Mouse (Mus musculus): Measurements from ENCODE around the gene Sorbs2.
"Not testable (repeated sequence)": the region's sequence is repeated elsewhere in the genome, so short reads cannot be mapped to it uniquely, and the experiment has no call there.

DNA sequence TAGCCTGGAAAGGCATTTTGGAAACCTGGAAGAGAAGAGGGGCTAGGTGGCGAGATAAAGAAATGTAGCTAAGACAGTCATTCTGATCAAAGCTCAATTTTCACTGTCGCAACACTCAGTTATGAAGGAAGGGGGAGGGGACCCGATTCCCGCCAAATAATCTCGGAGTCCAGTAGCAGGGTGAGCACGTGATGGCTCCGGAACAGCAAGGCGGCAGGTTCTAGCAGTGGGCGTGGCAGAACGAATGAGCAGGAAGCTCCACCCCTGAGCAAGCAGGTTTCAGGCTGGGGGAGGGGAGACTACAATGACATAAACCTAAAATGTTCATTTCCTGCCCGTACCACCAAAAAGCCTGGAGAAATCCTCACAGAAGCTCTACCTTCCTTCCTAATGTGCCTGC, 364.0 kb downstream of the Sorbs2 start:
- TF ChIP-seq CTCF, EP300 (IDR thresholded peaks at IDR 0.05; ENCODE audit: low read depth): not testable (repeated sequence)

Data from liver, postnatal 0 days (tissue).